Mouse (Mus musculus) inflammation-experienced regulatory T-cells, adult 6 months (primary cell): ENCODE data around the gene Lrrc20. TPM values are rescaled to one million over a fixed set of nuclear protein-coding genes. Genes with fewer than 3 reads are reported as not detected.

ENCODE experiments used
- ATAC-seq: one replicate; pipeline ENCODE4 v1.8.0; 2017
- polyA plus RNA-seq, 3 experiments: library from polyadenylated mRNA; unstranded; fragments of 100-300 nt; shearing (Covaris generic); gene quantifications; one replicate each; pipeline ENCODE4 v1.2.1; 2017

The Lrrc20 gene
- polyA plus RNA-seq, 3 experiments from 2014 or later = 5.4 to 6.0 (median 5.8) TPM

- ATAC-seq = no peak
These were observed 1.3 kb upstream of the Lrrc20 start for GRCm38 (mm10) chr10:61474344-61474743.

- no peak for ATAC-seq
These were observed 1.0 kb downstream of the Lrrc20 start for GRCm38 (mm10) chr10:61476440-61477165.

DNA sequence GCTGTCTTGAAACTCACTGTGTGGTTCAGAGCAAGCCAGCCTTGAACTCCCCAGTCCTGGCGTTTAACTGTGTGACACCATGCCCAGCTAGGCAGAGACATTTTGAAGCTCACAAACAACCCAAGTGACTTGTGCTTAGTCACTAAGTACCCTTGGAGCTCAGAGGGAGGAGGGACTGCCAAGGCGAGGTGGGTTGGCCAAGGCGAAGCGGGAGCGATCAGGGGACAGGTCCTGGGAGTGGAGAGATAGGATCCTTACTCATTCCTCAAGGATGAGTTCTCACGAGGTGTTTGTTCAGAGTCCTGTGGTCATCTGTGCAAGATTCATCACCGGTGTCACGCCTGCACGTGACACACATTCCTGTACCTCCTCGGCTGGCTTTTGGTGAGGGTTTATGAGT is 3.9 kb downstream of the Lrrc20 start:
- ATAC-seq = no peak

DNA sequence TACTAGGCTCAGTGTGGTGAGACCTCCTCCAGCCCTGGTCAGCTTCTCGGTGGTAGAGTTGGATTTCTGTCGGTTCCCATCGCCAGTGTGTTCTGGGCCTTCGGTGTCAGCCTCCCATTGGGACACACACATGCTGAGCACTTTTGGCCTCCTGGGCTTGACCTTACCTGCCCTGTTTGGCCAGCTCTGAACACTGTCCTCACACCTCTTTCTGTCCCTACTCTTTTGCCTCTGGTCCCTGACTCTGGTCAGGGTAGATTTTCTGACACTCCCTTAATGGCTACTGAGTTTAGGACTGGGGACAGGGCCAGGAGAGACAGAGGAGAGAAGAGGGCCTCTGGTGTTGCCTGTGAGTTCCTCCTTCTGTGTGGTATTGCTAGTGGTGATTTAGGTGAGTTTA is 4.3 kb downstream of the Lrrc20 start:
- ATAC-seq = no peak

DNA sequence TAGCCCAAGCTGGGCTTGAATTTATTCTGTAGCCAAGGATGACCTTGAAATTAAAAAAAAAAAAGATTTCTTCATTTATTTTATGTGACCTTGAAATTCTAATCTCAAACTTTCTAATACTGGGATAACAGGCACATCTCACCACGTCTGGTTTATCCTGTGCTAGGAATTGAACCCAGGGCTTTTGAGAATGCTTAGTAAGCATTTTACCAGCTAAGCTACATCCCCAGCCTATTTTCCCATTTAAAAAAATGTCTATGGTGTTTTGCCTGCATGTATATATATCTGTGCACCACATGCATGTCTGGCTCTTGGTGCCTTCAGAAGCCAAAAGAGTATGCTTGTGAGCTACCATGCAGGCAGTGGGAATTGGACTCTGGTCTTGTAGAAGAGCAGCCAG is 4.9 kb downstream of the Lrrc20 start:
- ATAC-seq = no peak

GRCm38 (mm10) chr10:61482771-61483170 is 7.2 kb downstream of the Lrrc20 start:
- ATAC-seq = no peak

DNA sequence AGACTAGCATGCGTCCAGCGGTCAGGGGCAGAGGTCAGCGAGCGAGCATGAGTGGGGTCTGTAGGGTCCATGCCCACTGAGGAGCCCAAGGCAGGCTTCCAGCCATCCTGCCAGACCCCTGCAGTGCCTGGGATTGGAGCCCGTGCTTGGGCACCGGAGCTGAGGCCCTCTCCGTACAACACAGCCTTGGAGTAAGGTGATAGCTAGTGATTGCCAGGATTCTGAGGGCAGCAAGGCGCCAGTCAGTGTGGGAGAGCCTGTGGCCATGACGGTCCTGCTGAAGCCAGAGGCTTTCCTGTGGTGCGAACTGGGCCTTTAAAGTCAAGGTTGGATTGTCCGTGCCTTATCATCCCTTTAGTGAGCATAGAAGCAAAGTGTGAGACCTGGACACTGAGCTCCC is 9.2 kb downstream of the Lrrc20 start:
- no peak for ATAC-seq

- ATAC-seq = no peak
These were observed 11.1 kb downstream of the Lrrc20 start for GRCm38 (mm10) chr10:61486551-61487339.

DNA sequence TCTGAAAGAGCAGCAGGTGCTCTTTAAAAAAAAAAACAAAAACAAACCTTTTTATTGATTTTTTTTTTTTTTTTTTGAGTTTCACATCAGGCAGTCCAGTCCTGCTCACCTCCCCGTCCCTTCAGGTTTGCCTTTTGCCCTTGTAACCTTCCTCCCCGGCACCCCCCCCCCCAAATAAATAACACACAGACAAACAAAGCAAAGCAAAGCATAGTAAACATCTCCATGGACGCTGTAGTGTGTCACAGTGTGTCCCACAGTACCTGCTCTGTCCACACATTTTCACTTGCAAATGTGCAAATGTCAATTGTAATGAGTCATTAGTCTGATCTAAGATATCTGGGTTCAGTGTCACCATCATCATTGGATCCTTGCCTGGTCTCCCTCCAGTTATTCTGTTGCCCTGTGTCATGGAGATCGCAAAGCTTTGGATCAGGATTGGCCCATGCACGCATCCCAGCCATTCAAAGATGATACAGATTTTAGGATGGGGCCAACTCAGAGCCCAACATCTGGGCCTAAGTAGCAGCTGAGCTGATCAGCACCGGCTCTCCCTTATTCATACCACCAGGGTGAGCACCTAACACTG is 13.0 kb downstream of the Lrrc20 start:
- ATAC-seq = no peak

DNA sequence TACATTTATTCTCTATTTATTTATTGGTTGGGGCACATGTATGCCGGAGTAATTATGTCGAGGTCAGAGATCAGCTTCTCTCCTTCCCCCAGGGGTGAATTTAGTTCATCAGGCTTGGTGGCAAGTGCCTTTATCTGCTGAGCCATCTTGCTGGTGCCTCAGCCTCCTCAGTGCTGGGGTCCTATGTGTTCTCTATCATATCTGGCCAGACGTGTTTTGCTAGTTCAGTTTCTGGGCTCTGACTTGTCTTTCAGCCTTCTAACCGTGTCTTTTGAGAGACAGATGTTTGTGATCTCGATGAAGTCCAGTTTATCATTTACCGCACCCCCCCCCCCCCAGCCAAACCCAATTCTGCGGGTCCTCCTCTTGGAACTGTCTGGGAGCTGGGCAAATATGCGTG is 16.0 kb downstream of the Lrrc20 start:
- no peak for ATAC-seq

- peak; percentile 86 for ATAC-seq
These were observed 16.4 kb downstream of the Lrrc20 start for GRCm38 (mm10) chr10:61492040-61492439.

GRCm38 (mm10) chr10:61495461-61495860 is 19.9 kb downstream of the Lrrc20 start:
- no peak for ATAC-seq

DNA sequence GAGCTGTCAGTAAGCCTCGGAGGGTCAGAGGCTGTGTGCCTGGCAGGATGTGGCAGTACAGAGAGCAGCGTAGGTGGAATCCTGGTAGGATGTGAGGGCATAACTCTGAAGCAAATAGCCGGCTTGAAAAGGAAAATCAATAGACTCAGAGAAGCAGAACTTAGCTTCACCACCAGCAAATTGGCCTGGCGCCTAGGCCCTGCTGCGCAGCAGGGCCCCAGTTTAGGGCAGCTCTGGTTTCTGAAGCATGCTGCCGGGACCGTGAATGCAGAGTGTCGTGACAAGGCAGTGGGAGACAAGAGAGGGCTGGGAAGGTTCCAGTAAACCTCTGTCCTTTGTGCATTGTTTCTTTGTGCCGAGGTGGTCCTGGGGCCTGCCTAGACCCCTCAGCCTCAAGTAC is 20.6 kb downstream of the Lrrc20 start:
- ATAC-seq = no peak

GRCm38 (mm10) chr10:61499505-61500466 is 24.2 kb downstream of the Lrrc20 start:
- ATAC-seq = no peak

DNA sequence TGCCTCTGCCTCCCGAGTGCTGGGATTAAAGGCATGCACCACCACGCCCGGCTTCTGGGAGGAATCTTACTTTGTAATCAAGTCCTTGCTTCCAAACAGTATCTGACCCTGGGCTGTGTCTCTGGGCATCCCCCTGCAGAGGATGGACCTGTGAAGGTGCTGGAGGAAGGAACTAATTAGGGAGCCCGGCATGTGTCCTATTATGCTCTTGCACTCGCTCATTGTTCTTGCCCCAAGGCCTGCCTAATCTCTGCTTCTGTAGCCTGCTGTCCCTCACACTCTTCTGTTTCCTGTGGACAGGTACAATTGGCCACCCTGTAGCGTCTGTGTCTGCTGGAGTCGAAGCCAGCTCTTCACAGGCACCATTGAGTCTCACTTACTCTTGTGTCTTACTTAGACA is 25.2 kb downstream of the Lrrc20 start:
- no peak for ATAC-seq

GRCm38 (mm10) chr10:61504073-61504472 is 28.5 kb downstream of the Lrrc20 start:
- ATAC-seq = no peak

DNA sequence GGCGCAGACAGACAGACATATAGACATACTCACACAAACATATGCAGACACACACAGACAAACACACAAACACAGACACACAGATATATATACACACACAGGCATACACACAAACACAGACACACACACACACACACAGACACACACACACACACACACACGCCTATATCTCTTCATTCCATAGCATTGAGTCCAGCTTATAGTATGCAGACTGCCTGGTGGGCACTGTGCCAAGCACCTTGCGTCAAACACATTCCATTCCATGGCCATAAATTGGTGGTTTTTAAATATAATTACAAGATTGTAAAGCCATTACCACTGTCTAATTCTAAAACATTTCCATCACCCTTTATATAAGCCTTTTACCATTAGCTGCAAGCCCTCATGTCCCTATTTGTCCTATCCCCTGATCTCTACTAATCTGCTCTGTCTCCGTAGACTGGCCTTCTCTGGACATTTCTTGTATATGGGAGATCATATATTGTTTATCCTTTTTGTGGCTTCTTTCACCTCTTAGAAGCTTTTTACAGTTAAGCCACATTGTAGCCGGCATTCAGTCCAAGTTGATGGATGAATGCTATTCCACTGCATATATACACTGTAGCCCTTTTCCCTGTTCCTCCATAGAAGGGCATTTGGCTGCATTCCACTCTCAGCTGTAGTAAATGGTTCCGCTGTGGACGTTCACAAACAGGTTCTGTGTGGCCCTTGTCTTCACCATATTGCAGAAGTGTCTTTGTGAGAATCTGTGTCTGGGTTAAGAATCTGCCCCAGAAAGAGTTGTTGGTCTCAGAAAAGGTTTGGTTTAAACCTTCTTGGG is 31.0 kb downstream of the Lrrc20 start:
- no peak for ATAC-seq

- ATAC-seq = no peak
These were observed 34.3 kb downstream of the Lrrc20 start for GRCm38 (mm10) chr10:61509873-61510272.

DNA sequence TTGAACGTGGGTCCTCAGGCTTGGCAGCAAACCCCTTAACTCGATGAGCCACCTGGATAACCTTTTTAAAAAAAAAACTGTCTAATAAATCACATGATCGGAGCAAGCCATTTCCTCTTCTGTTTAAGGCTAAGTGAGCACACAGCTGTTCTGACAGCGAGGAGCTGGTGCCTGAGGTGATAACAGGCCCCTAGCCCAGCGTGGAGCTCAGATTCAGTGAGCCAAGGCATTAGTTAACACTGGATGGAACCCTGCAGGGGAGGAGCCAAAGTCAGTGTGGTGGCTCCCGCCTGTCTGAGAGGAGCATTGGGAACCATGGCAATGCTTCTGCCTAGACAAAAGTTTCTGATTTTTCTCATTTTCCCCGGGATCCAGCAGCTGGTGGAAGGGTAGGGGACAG is 35.2 kb downstream of the Lrrc20 start:
- ATAC-seq = no peak

- no peak for ATAC-seq
These were observed 36.8 kb downstream of the Lrrc20 start for GRCm38 (mm10) chr10:61512215-61512889.

DNA sequence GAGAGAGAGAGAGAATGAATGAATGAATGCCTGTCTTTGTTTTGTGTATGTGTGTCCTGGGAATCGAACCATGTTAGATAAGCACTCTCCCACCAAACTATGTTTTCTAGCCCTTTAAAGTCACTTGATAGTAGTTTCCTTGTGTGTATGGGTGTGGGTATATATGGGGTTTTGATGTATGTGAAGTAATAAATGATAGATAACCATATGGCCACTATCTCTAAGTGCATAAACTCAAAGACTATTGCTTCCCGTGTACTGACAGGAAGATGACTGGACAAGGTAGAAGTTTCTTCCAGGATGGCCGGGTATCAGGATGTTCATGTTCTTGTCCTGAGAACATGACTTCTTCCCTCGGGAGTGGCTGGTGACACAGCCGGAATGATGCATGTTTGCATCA is 41.3 kb downstream of the Lrrc20 start:
- no peak for ATAC-seq
